Mouse (Mus musculus) MEL (cell line): ENCODE measurements at regions not wholly inside any gene's neighbourhood (a gene's known extent, or its start where the extent isn't known, plus 50 kb on each side); places are given as distances from the start of the nearest gene placed in this dataset.

Experiments
- DNase-seq: peaks from one replicate; pipeline ENCODE4 v3.0.0; 2011; ENCODE audit warnings: low read depth, low spot score
- H3K27ac ChIP-seq: 2 replicates; pipeline ENCODE4 v1.5.1; 2012; ENCODE audit warnings: low read depth, mild to moderate bottlenecking, control low read depth, low read length, moderate library complexity; ENCODE audit not compliant: control insufficient read depth
- H3K27me3 ChIP-seq, 2 experiments: fragments of 150-350 bp in 1 of 2; sonication (generic) in 1 of 2; 2 replicates each; pipeline ENCODE4 v1.6.1; 2012; ENCODE audit warnings: low read length in 2 of 2, mild to moderate bottlenecking in 2 of 2, improper control_type of control experiment in 1 of 2, moderate library complexity in 1 of 2; ENCODE audit not compliant: insufficient read depth in 2 of 2, control insufficient read depth in 1 of 2
- H3K36me3 ChIP-seq, 2 experiments: 2 replicates each; pipeline ENCODE4 v1.6.1; 2012 to 2014; ENCODE audit warnings: low read length in 2 of 2, improper control_type of control experiment in 1 of 2, inconsistent platforms in 1 of 2, mild to moderate bottlenecking in 1 of 2; ENCODE audit not compliant: insufficient read depth in 2 of 2, control insufficient read depth in 1 of 2
- H3K4me1 ChIP-seq, 2 experiments: fragments of 150-350 bp in 1 of 2; sonication (generic) in 1 of 2; 2 replicates each; pipeline ENCODE4 v1.6.1; 2012; ENCODE audit warnings: low read length in 2 of 2, improper control_type of control experiment in 1 of 2, mild to moderate bottlenecking in 1 of 2; ENCODE audit not compliant: insufficient read depth in 2 of 2, control insufficient read depth in 1 of 2
- H3K4me3 ChIP-seq, 2 experiments: fragments of 150-350 bp in 1 of 2; sonication (generic) in 1 of 2; 2 replicates each; pipeline ENCODE4 v1.5.1; 2012; ENCODE audit warnings: low read depth in 2 of 2, low read length in 2 of 2, mild to moderate bottlenecking in 2 of 2, moderate library complexity in 2 of 2, control low read depth in 1 of 2, improper control_type of control experiment in 1 of 2; ENCODE audit not compliant: control insufficient read depth in 1 of 2, insufficient read depth in 1 of 2
- H3K79me2 ChIP-seq: 2 replicates; pipeline ENCODE4 v1.6.1; 2012; ENCODE audit warnings: mild to moderate bottlenecking, low read length, moderate library complexity; ENCODE audit not compliant: control insufficient read depth, poor library complexity, insufficient read depth
- H3K9ac ChIP-seq: 2 replicates; pipeline ENCODE4 v1.6.1; 2012; ENCODE audit warnings: low read depth, mild to moderate bottlenecking, control low read depth, low read length, moderate library complexity; ENCODE audit not compliant: control insufficient read depth, poor library complexity, severe bottlenecking
- H3K9me3 ChIP-seq: fragments of 150-350 bp; sonication (generic); replicated peaks from 2 replicates; pipeline ENCODE4 v1.6.1; 2012; ENCODE audit warnings: mild to moderate bottlenecking, low read length, improper control_type of control experiment, moderate library complexity; ENCODE audit not compliant: insufficient read depth
- CHD2 ChIP-seq: IDR thresholded peaks from 2 replicates; pipeline ENCODE4 v1.6.1; 2011; ENCODE audit warnings: low read length, improper control_type of control experiment
- E2F4 ChIP-seq: IDR thresholded peaks from 2 replicates; pipeline ENCODE4 v1.6.1; 2011; ENCODE audit warnings: low read depth, low read length, improper control_type of control experiment, borderline replicate concordance
- ELF1 ChIP-seq: IDR thresholded peaks from 2 replicates; pipeline ENCODE4 v1.6.1; 2014; ENCODE audit warnings: low read depth, mild to moderate bottlenecking, inconsistent platforms, low read length, improper control_type of control experiment, moderate library complexity
- GATA1 ChIP-seq: IDR thresholded peaks from 2 replicates; pipeline ENCODE4 v1.6.1; 2011; ENCODE audit warnings: low read depth, low read length, improper control_type of control experiment
- HCFC1 ChIP-seq: IDR thresholded peaks from 2 replicates; pipeline ENCODE4 v1.6.1; 2012; ENCODE audit warnings: low read depth, mild to moderate bottlenecking, inconsistent platforms, low read length, improper control_type of control experiment, moderate library complexity
- MAX ChIP-seq: IDR thresholded peaks from 2 replicates; pipeline ENCODE4 v1.6.1; 2011; ENCODE audit warnings: low read length, improper control_type of control experiment
- MYC ChIP-seq: IDR thresholded peaks from 2 replicates; pipeline ENCODE4 v1.6.1; 2011; ENCODE audit warnings: low read depth, mild to moderate bottlenecking, low read length, improper control_type of control experiment, moderate library complexity
- NELFE ChIP-seq: IDR thresholded peaks from 2 replicates; pipeline ENCODE4 v1.6.1; 2011; ENCODE audit warnings: low read depth, low read length, improper control_type of control experiment
- POLR2A ChIP-seq, 2 experiments: IDR thresholded peaks; 2 replicates each; pipeline ENCODE4 v1.6.1; 2011 to 2012; ENCODE audit warnings: low read length in 2 of 2, mild to moderate bottlenecking in 2 of 2, control low read depth in 1 of 2, improper control_type of control experiment in 1 of 2, low read depth in 1 of 2, moderate library complexity in 1 of 2; ENCODE audit not compliant: control insufficient read depth in 1 of 2, insufficient read depth in 1 of 2, poor library complexity in 1 of 2
- POLR2AphosphoS5 ChIP-seq: IDR thresholded peaks from 2 replicates; pipeline ENCODE4 v1.6.1; 2012; ENCODE audit warnings: low read depth, borderline replicate concordance, mild to moderate bottlenecking, inconsistent platforms, low read length, moderate library complexity, mixed read lengths
- RCOR1 ChIP-seq: IDR thresholded peaks from 2 replicates; pipeline ENCODE4 v1.6.1; 2012; ENCODE audit warnings: low read depth, mild to moderate bottlenecking, inconsistent platforms, low read length, improper control_type of control experiment
- TAL1 ChIP-seq: IDR thresholded peaks from 2 replicates; pipeline ENCODE4 v1.6.1; 2012; ENCODE audit warnings: mild to moderate bottlenecking, inconsistent platforms, low read length, moderate library complexity, mixed read lengths
- UBTF ChIP-seq: IDR thresholded peaks from 2 replicates; pipeline ENCODE4 v1.6.1; 2012; ENCODE audit warnings: low read depth, mild to moderate bottlenecking, inconsistent platforms, low read length, improper control_type of control experiment, moderate library complexity, borderline replicate concordance; ENCODE audit not compliant: insufficient read depth
- USF1 ChIP-seq: IDR thresholded peaks from 2 replicates; pipeline ENCODE4 v1.6.1; 2014; ENCODE audit warnings: low read depth, mild to moderate bottlenecking, inconsistent platforms, low read length, improper control_type of control experiment, moderate library complexity
- USF2 ChIP-seq, 2 experiments: IDR thresholded peaks; 2 replicates each; pipeline ENCODE4 v1.6.1; 2011 to 2012; ENCODE audit warnings: improper control_type of control experiment in 2 of 2, low read length in 2 of 2, borderline replicate concordance in 1 of 2, inconsistent platforms in 1 of 2, low read depth in 1 of 2, mild to moderate bottlenecking in 1 of 2; ENCODE audit not compliant: insufficient read depth in 1 of 2
- ZMIZ1 ChIP-seq: IDR thresholded peaks from 2 replicates; pipeline ENCODE4 v1.6.1; 2012; ENCODE audit warnings: low read depth, mild to moderate bottlenecking, inconsistent platforms, low read length, improper control_type of control experiment, moderate library complexity

GRCm38 (mm10) chr10:46273846-46274245, 696.2 kb downstream of the Hace1 start:
- no peak for TF ChIP-seq USF2 (IDR thresholded peaks at IDR 0.05; ENCODE audit: borderline replicate concordance in 1 of 2, insufficient read depth in 1 of 2, low read depth in 1 of 2, low read length in 2 of 2)
- no peak for TF ChIP-seq MAX
- TF ChIP-seq ELF1: no peak
- no peak for TF ChIP-seq POLR2AphosphoS5
- TF ChIP-seq TAL1: no peak
- TF ChIP-seq RCOR1: no peak
- TF ChIP-seq UBTF: no peak
- no peak for TF ChIP-seq E2F4
- no peak for TF ChIP-seq CHD2
- TF ChIP-seq ZMIZ1: no peak
- no peak for TF ChIP-seq POLR2A (IDR thresholded peaks at IDR 0.05; ENCODE audit: control insufficient read depth in 1 of 2, insufficient read depth in 1 of 2, low read depth in 1 of 2, low read length in 2 of 2, poor library complexity in 1 of 2)
- no peak for TF ChIP-seq HCFC1
- no peak for TF ChIP-seq MYC
- H3K27ac ChIP-seq: no peak overlapping the region
- DNase-seq: no peak

GRCm38 (mm10) chr10:46294290-46294689, 716.7 kb downstream of the Hace1 start:
- peak; percentile 25 for DNase-seq
- H3K4me3 ChIP-seq: peak overlapping the region in 1 of 2 experiments; percentile 35; a peak in 3 of 4 replicates
- no peaks in the 10 kb centered on the region for H3K9me3 ChIP-seq
- no peaks in the 10 kb centered on the region for H3K79me2 ChIP-seq
- H3K9ac ChIP-seq: no peak overlapping the region; the same call in 1 of the 2 replicates
- peaks cover 0 to 8% of the 10 kb centered on the region in 2 experiments; a peak in 3 of 4 replicates for H3K4me1 ChIP-seq
- H3K36me3 ChIP-seq: peaks cover 0 to 2% of the 10 kb centered on the region in 2 experiments; a peak in 1 of 4 replicates
- TF ChIP-seq USF1 (peak; percentile 68), NELFE (no peak), GATA1 (no peak), ELF1 (no peak)
- TF ChIP-seq, all 39 proteins: peak for 1
- H3K27ac ChIP-seq: no peak overlapping the region
- H3K27me3 ChIP-seq: no peaks in the 10 kb centered on the region

More at GRCm38 (mm10) chr10:46273846-46274245, 696.2 kb downstream of the Hace1 start:
- Histone ChIP-seq H3K79me2 (no peaks in the 10 kb centered on the region), H3K4me3 (no peak overlapping the region), H3K27me3 (no peaks in the 10 kb centered on the region), H3K36me3 (no peaks in the 10 kb centered on the region), H3K4me1 (no peaks in the 10 kb centered on the region), H3K9ac (no peak overlapping the region), H3K9me3 (no peaks in the 10 kb centered on the region)
